Mouse (Mus musculus) naive thymus-derived CD4-positive, alpha-beta T cell, adult 5 months (primary cell): ENCODE data around the gene Tnnc1. TPM values are rescaled to one million over a fixed set of nuclear protein-coding genes. Genes with fewer than 3 reads are reported as not detected.

ENCODE experiments used
- polyA plus RNA-seq: library from polyadenylated mRNA; unstranded; fragments of 100-300 nt; shearing (Covaris generic); gene quantifications from one replicate; pipeline ENCODE4 v1.2.1, GENCODE M21; 2017

The Tnnc1 gene
- polyA plus RNA-seq, result not detected

GRCm38 (mm10) chr14:31208084-31208483 lies at the start of gene Tnnc1:
TSS of gene Tnnc1 (plus strand) at chr14:31208312.

GRCm38 (mm10) chr14:31168425-31168824 lies 39.7 kb upstream of the Tnnc1 start, which contains the start of gene Stab1:
TSS of gene Stab1 (minus strand) at chr14:31168641.

GRCm38 (mm10) chr14:31216846-31217245 lies 8.7 kb downstream of the Tnnc1 start, which contains the start of gene Nisch:
TSS of gene Nisch (minus strand) at chr14:31216946.

GRCm38 (mm10) chr14:31217666-31218065 lies 9.6 kb downstream of the Tnnc1 start, which contains the start of gene Sema3g:
TSS of gene Sema3g (plus strand) at chr14:31217860.

GRCm38 (mm10) chr14:31251084-31251604 lies 43.0 kb downstream of the Tnnc1 start, which contains the start of the genes Phf7 and Bap1:
TSS of gene Phf7 (minus strand) at chr14:31251317.
TSS of gene Bap1 (plus strand) at chr14:31251450.

Other genes starting within 250 kb of the Tnnc1 start
- gene Glt8d1, start 206.9 kb upstream of the Tnnc1 start, polyA plus RNA-seq, result 8.1 TPM
- gene Spcs1, start 206.6 kb upstream of the Tnnc1 start, polyA plus RNA-seq, result 160 TPM
- gene Pbrm1, start 189.2 kb upstream of the Tnnc1 start, polyA plus RNA-seq, result 181 TPM
- gene Gnl3, start 189.2 kb upstream of the Tnnc1 start, polyA plus RNA-seq, result 134 TPM
- 63.6 TPM for gene Smim4, start 79.4 kb upstream of the Tnnc1 start, polyA plus RNA-seq
- gene Nt5dc2, start 77.3 kb upstream of the Tnnc1 start, polyA plus RNA-seq, result 0.71 TPM
- 0.25 TPM for gene Stab1, start 39.7 kb upstream of the Tnnc1 start, polyA plus RNA-seq
- 291 TPM for gene Nisch, start 8.6 kb downstream of the Tnnc1 start, polyA plus RNA-seq
- gene Sema3g, start 9.5 kb downstream of the Tnnc1 start, polyA plus RNA-seq, result not detected
- 8.5 TPM for gene Phf7, start 43.0 kb downstream of the Tnnc1 start, polyA plus RNA-seq
- gene Bap1, start 43.1 kb downstream of the Tnnc1 start, polyA plus RNA-seq, result 108 TPM
- not detected for gene Dnah1, start 115.6 kb downstream of the Tnnc1 start, polyA plus RNA-seq
- 71.1 TPM for gene Capn7, start 128.3 kb downstream of the Tnnc1 start, polyA plus RNA-seq
- gene Sh3bp5, start 227.8 kb downstream of the Tnnc1 start, polyA plus RNA-seq, result 127 TPM